In the genomic region with DNA sequence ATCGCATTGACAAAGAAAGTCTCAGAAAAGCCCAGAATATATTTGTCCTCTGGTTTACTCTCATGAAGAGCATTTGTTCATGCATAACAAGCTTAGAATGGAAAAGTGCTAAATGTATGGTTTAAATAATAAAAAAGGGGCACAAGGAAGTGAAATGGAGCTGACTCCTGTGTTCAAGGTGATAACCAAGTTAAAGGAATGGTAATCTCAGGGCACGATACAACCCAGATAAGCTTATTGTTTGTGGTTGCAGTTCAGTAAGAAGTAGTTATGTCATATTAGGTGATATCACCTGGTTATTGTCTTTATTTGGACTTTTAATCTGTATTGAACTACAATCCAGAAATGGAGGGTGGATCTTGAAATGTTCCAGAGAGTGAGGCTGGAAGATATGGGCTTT, we compare ENCODE assay signal across 27 mouse cellular contexts.
"Had no signal": no experiment of that assay in that cellular context is flagged by ENCODE, and none has a peak within 500 bp of the region (broad histone marks: within the 10 kb centered on the region; RNA-seq: fewer than 3 reads in every experiment).

No protein-coding gene starts in this region.

- H3K27me3 ChIP-seq: limb, embryonic 12.5 days; limb, embryonic 13.5 days; limb, embryonic 15.5 days; liver, embryonic 12.5 days; liver, embryonic 13.5 days; liver, embryonic 15.5 days; lung, embryonic 15.5 days; megakaryocyte, embryonic 14.5 days; midbrain, embryonic 12.5 days; midbrain, embryonic 13.5 days; midbrain, embryonic 15.5 days had no signal

- H3K27ac ChIP-seq: limb, embryonic 10.5 days; limb, embryonic 12.5 days; limb, embryonic 13.5 days; limb, embryonic 15.5 days; liver, embryonic 12.5 days; liver, embryonic 13.5 days; liver, embryonic 14.5 days; liver, embryonic 15.5 days; lung, embryonic 15.5 days; macrophage; midbrain, embryonic 10.5 days; midbrain, embryonic 12.5 days; midbrain, embryonic 13.5 days; midbrain, embryonic 15.5 days had no signal

- DNase-seq: left cerebral cortex, postnatal 4 days; liver; liver, embryonic 13.5 days; liver, postnatal 0 days; lung, adult 18-20 months; lung, adult 2 months; lung, embryonic 14.5 days; lung, postnatal 10 days; lung, postnatal 14 days; lung, postnatal 36 days; lung, postnatal 4 days; midbrain, embryonic 14.5 days had no signal

- H3K36me3 ChIP-seq: limb, embryonic 10.5 days; limb, embryonic 12.5 days; limb, embryonic 13.5 days; limb, embryonic 15.5 days; liver, embryonic 12.5 days; liver, embryonic 13.5 days; liver, embryonic 15.5 days; lung, embryonic 15.5 days; midbrain, embryonic 10.5 days; midbrain, embryonic 12.5 days; midbrain, embryonic 13.5 days; midbrain, embryonic 15.5 days had no signal

- H3K4me3 ChIP-seq: limb, embryonic 10.5 days; limb, embryonic 12.5 days; limb, embryonic 13.5 days; limb, embryonic 15.5 days; liver, embryonic 12.5 days; liver, embryonic 13.5 days; liver, embryonic 15.5 days; lung, embryonic 15.5 days; megakaryocyte, embryonic 14.5 days; midbrain, embryonic 10.5 days; midbrain, embryonic 12.5 days; midbrain, embryonic 13.5 days; midbrain, embryonic 15.5 days; myocyte had no signal

- H3K9me3 ChIP-seq: limb, embryonic 10.5 days; limb, embryonic 12.5 days; limb, embryonic 13.5 days; limb, embryonic 15.5 days; liver, embryonic 12.5 days; liver, embryonic 13.5 days; liver, embryonic 15.5 days; lung, embryonic 15.5 days; megakaryocyte, embryonic 14.5 days; midbrain, embryonic 10.5 days; midbrain, embryonic 12.5 days; midbrain, embryonic 13.5 days; midbrain, embryonic 15.5 days had no signal

- H3K4me1 ChIP-seq: limb, embryonic 10.5 days; limb, embryonic 12.5 days; limb, embryonic 13.5 days; limb, embryonic 15.5 days; liver, embryonic 12.5 days; liver, embryonic 13.5 days; liver, embryonic 15.5 days; lung, embryonic 15.5 days; megakaryocyte, embryonic 14.5 days; midbrain, embryonic 10.5 days; midbrain, embryonic 12.5 days; midbrain, embryonic 13.5 days; midbrain, embryonic 15.5 days had no signal

- H3K9ac ChIP-seq: limb, embryonic 12.5 days; limb, embryonic 13.5 days; limb, embryonic 15.5 days; liver, embryonic 12.5 days; liver, embryonic 13.5 days; liver, embryonic 14.5 days; liver, embryonic 15.5 days; liver, postnatal 0 days; lung, embryonic 14.5 days; lung, embryonic 15.5 days; midbrain, embryonic 12.5 days; midbrain, embryonic 13.5 days; midbrain, embryonic 15.5 days had no signal
